Mouse (Mus musculus): ENCODE data around the gene Tamm41. TPM values are rescaled to one million over a fixed set of nuclear protein-coding genes. Genes with fewer than 3 reads are reported as not detected.

Tamm41 gene
- polyA plus RNA-seq, 1 experiment from 2014 or later = 100 TPM

GRCm38 (mm10) chr6:114988619-114988980 lies 49.1 kb downstream of the Tamm41 start:
- 82% methylated on average over 3 of the region's 3 CpGs for WGBS
- Histone ChIP-seq H3K4me3 (no peak overlapping the region), H3K36me3 (no peaks in the 10 kb centered on the region), H3K4me1 (no peaks in the 10 kb centered on the region), H3K9me3 (replicated peaks) (no peaks in the 10 kb centered on the region), H3K27me3 (ENCODE audit: low read depth, poor library complexity, severe bottlenecking) (no peaks in the 10 kb centered on the region), H3K27ac (replicated peaks) (no peak overlapping the region)
- no peak for DNase-seq (ENCODE audit: low spot score)

GRCm38 (mm10) chr6:114987966-114988618 lies 49.6 kb downstream of the Tamm41 start:
- WGBS = 72% methylated on average over 7 of the region's 7 CpGs
- Histone ChIP-seq H3K9me3 (replicated peaks) (no peaks in the 10 kb centered on the region), H3K4me3 (no peak overlapping the region), H3K27ac (replicated peaks) (no peak overlapping the region), H3K36me3 (no peaks in the 10 kb centered on the region), H3K27me3 (ENCODE audit: low read depth, poor library complexity, severe bottlenecking) (no peaks in the 10 kb centered on the region), H3K4me1 (no peaks in the 10 kb centered on the region)
- DNase-seq (ENCODE audit: low spot score) = no peak

- no peaks in the 10 kb centered on the region for H3K4me1 ChIP-seq
- no peaks in the 10 kb centered on the region for H3K36me3 ChIP-seq
- H3K27ac ChIP-seq (replicated peaks) = no peak overlapping the region
- no peaks in the 10 kb centered on the region for H3K9me3 ChIP-seq (replicated peaks)
- no peak for DNase-seq (ENCODE audit: low spot score)
- 84% methylated on average over 7 of the region's 7 CpGs for WGBS
- H3K27me3 ChIP-seq (ENCODE audit: low read depth, poor library complexity, severe bottlenecking) = no peaks in the 10 kb centered on the region
- H3K4me3 ChIP-seq = no peak overlapping the region
These were observed 55.0 kb downstream of the Tamm41 start for GRCm38 (mm10) chr6:114982671-114983070.

GRCm38 (mm10) chr6:114979715-114980114 lies 58.0 kb downstream of the Tamm41 start:
- Histone ChIP-seq H3K36me3 (no peaks in the 10 kb centered on the region), H3K9me3 (replicated peaks) (no peaks in the 10 kb centered on the region), H3K27ac (replicated peaks) (no peak overlapping the region), H3K27me3 (ENCODE audit: low read depth, poor library complexity, severe bottlenecking) (no peaks in the 10 kb centered on the region), H3K4me1 (no peaks in the 10 kb centered on the region), H3K4me3 (no peak overlapping the region)
- DNase-seq (ENCODE audit: low spot score) = no peak
- 73% methylated on average over 1 of the region's 1 CpGs for WGBS

GRCm38 (mm10) chr6:114976915-114977419 lies 60.7 kb downstream of the Tamm41 start:
- Histone ChIP-seq H3K27ac (replicated peaks) (no peak overlapping the region), H3K36me3 (no peaks in the 10 kb centered on the region), H3K4me3 (no peak overlapping the region), H3K4me1 (no peaks in the 10 kb centered on the region), H3K9me3 (replicated peaks) (no peaks in the 10 kb centered on the region), H3K27me3 (ENCODE audit: low read depth, poor library complexity, severe bottlenecking) (peaks cover 7% of the 10 kb centered on the region; the same call in 1 of the 2 replicates)
- 89% methylated on average over 7 of the region's 7 CpGs for WGBS
- DNase-seq (ENCODE audit: low spot score) = no peak

GRCm38 (mm10) chr6:114974331-114974730 lies 63.3 kb downstream of the Tamm41 start:
- DNase-seq (ENCODE audit: low spot score) = no peak
- Histone ChIP-seq H3K27me3 (ENCODE audit: low read depth, poor library complexity, severe bottlenecking) (peaks cover 30% of the 10 kb centered on the region), H3K27ac (replicated peaks) (no peak overlapping the region), H3K9me3 (replicated peaks) (no peaks in the 10 kb centered on the region), H3K4me1 (peaks cover 11% of the 10 kb centered on the region), H3K36me3 (no peaks in the 10 kb centered on the region), H3K4me3 (no peak overlapping the region)
- 97% methylated on average over 1 of the region's 1 CpGs for WGBS

GRCm38 (mm10) chr6:114972988-114973387 lies 64.7 kb downstream of the Tamm41 start:
- 71% methylated on average over 1 of the region's 1 CpGs for WGBS
- Histone ChIP-seq H3K4me1 (peaks cover 21% of the 10 kb centered on the region), H3K27ac (replicated peaks) (no peak overlapping the region), H3K36me3 (no peaks in the 10 kb centered on the region), H3K9me3 (replicated peaks) (no peaks in the 10 kb centered on the region), H3K27me3 (ENCODE audit: low read depth, poor library complexity, severe bottlenecking) (peaks cover 43% of the 10 kb centered on the region), H3K4me3 (no peak overlapping the region)
- no peak for DNase-seq (ENCODE audit: low spot score)

- DNase-seq (ENCODE audit: low spot score) = no peak
- no peaks in the 10 kb centered on the region for H3K9me3 ChIP-seq (replicated peaks)
- H3K4me3 ChIP-seq = no peak overlapping the region
- H3K27me3 ChIP-seq (ENCODE audit: low read depth, poor library complexity, severe bottlenecking) = peaks cover 64% of the 10 kb centered on the region
- H3K36me3 ChIP-seq = no peaks in the 10 kb centered on the region
- no peak overlapping the region for H3K27ac ChIP-seq (replicated peaks)
- WGBS = 65% methylated on average over 5 of the region's 5 CpGs
- peaks cover 21% of the 10 kb centered on the region for H3K4me1 ChIP-seq
These were observed 66.8 kb downstream of the Tamm41 start for GRCm38 (mm10) chr6:114970895-114971294.

GRCm38 (mm10) chr6:114970386-114970785 lies 67.3 kb downstream of the Tamm41 start:
- no peaks in the 10 kb centered on the region for H3K9me3 ChIP-seq (replicated peaks)
- peak overlapping the region; percentile 80; the same call in 1 of the 2 replicates for H3K4me3 ChIP-seq
- 25% methylated on average over 6 of the region's 6 CpGs for WGBS
- peaks cover 69% of the 10 kb centered on the region for H3K27me3 ChIP-seq (ENCODE audit: low read depth, poor library complexity, severe bottlenecking)
- no peaks in the 10 kb centered on the region for H3K36me3 ChIP-seq
- no peak overlapping the region for H3K27ac ChIP-seq (replicated peaks)
- DNase-seq (ENCODE audit: low spot score) = no peak
- H3K4me1 ChIP-seq = peaks cover 21% of the 10 kb centered on the region

GRCm38 (mm10) chr6:114969213-114970120 lies 68.2 kb downstream of the Tamm41 start, which contains the start of gene Vgll4:
TSS of gene Vgll4 (minus strand) at chr6:114969994.
- DNase-seq (ENCODE audit: low spot score) = peak; percentile 72
- WGBS = 1% methylated on average over 79 of the region's 79 CpGs
- Histone ChIP-seq H3K9me3 (replicated peaks) (no peaks in the 10 kb centered on the region), H3K4me3 (peak within 1 kb of the TSS; percentile 80), H3K27me3 (ENCODE audit: low read depth, poor library complexity, severe bottlenecking) (peaks cover 79% of the 10 kb centered on the region), H3K36me3 (no peaks in the 10 kb centered on the region), H3K4me1 (peaks cover 21% of the 10 kb centered on the region), H3K27ac (replicated peaks) (peak within 1 kb of the TSS; percentile 75)

GRCm38 (mm10) chr6:114968361-114969212 lies 69.1 kb downstream of the Tamm41 start:
- peak overlapping the region; percentile 80 for H3K4me3 ChIP-seq
- DNase-seq (ENCODE audit: low spot score) = peak; percentile 74
- H3K27me3 ChIP-seq (ENCODE audit: low read depth, poor library complexity, severe bottlenecking) = peaks cover 85% of the 10 kb centered on the region
- peak overlapping the region; percentile 75 for H3K27ac ChIP-seq (replicated peaks)
- H3K9me3 ChIP-seq (replicated peaks) = no peaks in the 10 kb centered on the region
- WGBS = under 1% methylated on average over 80 of the region's 82 CpGs
- peaks cover 21% of the 10 kb centered on the region for H3K4me1 ChIP-seq
- no peaks in the 10 kb centered on the region for H3K36me3 ChIP-seq

- no peak for DNase-seq (ENCODE audit: low spot score)
- Histone ChIP-seq H3K9me3 (replicated peaks) (no peaks in the 10 kb centered on the region), H3K4me3 (no peak overlapping the region), H3K27me3 (ENCODE audit: low read depth, poor library complexity, severe bottlenecking) (peaks cover 80% of the 10 kb centered on the region), H3K36me3 (no peaks in the 10 kb centered on the region), H3K4me1 (peaks cover 21% of the 10 kb centered on the region), H3K27ac (replicated peaks) (no peak overlapping the region)
- WGBS = 45% methylated on average over 12 of the region's 12 CpGs
These were observed 70.1 kb downstream of the Tamm41 start for GRCm38 (mm10) chr6:114967623-114968022.

Data from midbrain, embryonic 10.5 days (tissue).